Mouse (Mus musculus) forebrain, embryonic 16.5 days (tissue): ENCODE measurements at regions not wholly inside any gene's neighbourhood (a gene's known extent, or its start where the extent isn't known, plus 50 kb on each side); places are given as distances from the start of the nearest gene placed in this dataset.

Experiments used
- ATAC-seq: fragments of 200-750 bp; cut with Nextera tagmentation; 2 replicates; pipeline ENCODE4 v1.8.0; 2017; ENCODE audit warnings: mild to moderate bottlenecking, moderate library complexity
- H3K27ac ChIP-seq: fragments of 300-500 bp; sonication (generic); 2 replicates; pipeline ENCODE4 v1.5.1; 2014; ENCODE audit warnings: low read length, control low read depth
- H3K27me3 ChIP-seq: fragments of 300-500 bp; sonication (generic); replicated peaks from 2 replicates; pipeline ENCODE4 v1.6.1; 2014; ENCODE audit warnings: low read length; ENCODE audit not compliant: control insufficient read depth, insufficient read depth
- H3K36me3 ChIP-seq: fragments of 300-500 bp; sonication (generic); 2 replicates; pipeline ENCODE4 v1.6.1; 2014; ENCODE audit not compliant: control insufficient read depth, insufficient read depth
- H3K4me1 ChIP-seq: fragments of 300-500 bp; sonication (generic); replicated peaks from 2 replicates; pipeline ENCODE4 v1.6.1; 2014; ENCODE audit warnings: low read length; ENCODE audit not compliant: control insufficient read depth, insufficient read depth
- H3K4me2 ChIP-seq: fragments of 300-500 bp; sonication (generic); 2 replicates; pipeline ENCODE4 v1.6.1; 2014; ENCODE audit warnings: mild to moderate bottlenecking, low read length, control low read depth
- H3K4me3 ChIP-seq: fragments of 300-500 bp; sonication (generic); replicated peaks from 2 replicates; pipeline ENCODE4 v1.5.1; 2014; ENCODE audit warnings: mild to moderate bottlenecking, low read length, control low read depth
- H3K9ac ChIP-seq: fragments of 300-500 bp; sonication (generic); replicated peaks from 2 replicates; pipeline ENCODE4 v1.6.1; 2014; ENCODE audit warnings: low read depth, low read length, control low read depth
- H3K9me3 ChIP-seq: fragments of 300-500 bp; sonication (generic); 2 replicates; pipeline ENCODE4 v1.6.1; 2016; ENCODE audit warnings: low read length; ENCODE audit not compliant: control insufficient read depth
- WGBS: fragments of 180-500 bp; shearing (Covaris S2); extraction: QIAGEN DNeasy Blood & Tissue Kit; methylation state at CpG from one replicate; pipeline ENCODE4 v1.1.7; 2014; 5-methylcytosine and 5-hydroxymethylcytosine counted together

DNA sequence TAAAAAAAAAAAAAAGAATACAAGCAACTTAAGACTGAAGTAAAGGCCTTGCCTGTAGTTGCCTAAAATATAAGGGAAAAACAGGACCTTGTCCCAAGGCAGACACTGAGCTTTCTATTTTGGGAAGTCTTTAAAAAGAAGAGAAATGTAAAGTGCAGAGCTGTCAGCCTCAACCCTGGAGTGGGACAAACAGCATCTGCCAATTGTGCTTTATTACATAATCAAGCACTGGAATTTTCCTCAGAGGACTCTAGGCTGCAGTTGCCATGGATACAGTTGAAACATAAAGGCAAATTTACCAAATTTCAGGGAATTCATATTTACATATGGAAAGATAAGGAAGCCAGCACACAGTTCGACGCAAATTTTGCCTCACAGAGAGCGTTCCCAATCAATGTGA, 406.7 kb downstream of the Gm597 start:
- Histone ChIP-seq H3K4me3 (no peak overlapping the region), H3K36me3 (no peaks in the 10 kb centered on the region), H3K9me3 (no peaks in the 10 kb centered on the region), H3K4me1 (no peaks in the 10 kb centered on the region), H3K4me2 (no peak overlapping the region), H3K9ac (no peak overlapping the region), H3K27ac (no peak overlapping the region), H3K27me3 (no peaks in the 10 kb centered on the region)
- 72% methylated on average over 3 of the region's 3 CpGs for WGBS
- no peak for ATAC-seq

DNA sequence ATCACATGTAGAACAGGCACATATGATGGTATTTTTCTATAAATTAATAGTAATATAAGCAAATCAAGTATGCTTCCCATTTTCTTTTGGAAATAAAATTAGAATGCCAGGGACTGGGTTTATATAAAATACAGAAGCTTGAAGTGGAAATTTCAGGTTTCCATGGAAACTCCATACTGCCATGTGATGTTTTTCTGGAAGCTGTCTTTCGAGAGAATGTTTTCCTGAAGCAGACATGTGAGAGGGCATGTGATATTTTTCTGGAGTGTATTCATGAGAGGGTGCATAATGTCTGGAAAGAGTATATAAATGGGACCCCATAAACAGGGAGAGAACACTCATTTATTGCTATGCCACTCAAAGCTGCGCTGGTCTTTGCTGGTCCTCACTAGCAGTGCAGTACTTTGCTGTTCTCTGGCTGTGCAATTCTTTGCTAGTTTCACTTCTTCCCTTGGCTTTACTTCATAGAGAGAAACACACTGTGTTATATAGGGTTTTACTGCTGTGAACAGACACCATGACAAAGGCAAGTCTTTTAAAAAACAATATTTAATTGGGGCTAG, 430.6 kb downstream of the Gm597 start:
- no peaks in the 10 kb centered on the region for H3K27me3 ChIP-seq
- no peaks in the 10 kb centered on the region for H3K4me1 ChIP-seq
- WGBS = 67% methylated on average over 2 of the region's 2 CpGs
- H3K36me3 ChIP-seq = no peaks in the 10 kb centered on the region
- no peaks in the 10 kb centered on the region for H3K9me3 ChIP-seq
- H3K4me2 ChIP-seq = no peak overlapping the region
- no peak overlapping the region for H3K4me3 ChIP-seq
- H3K27ac ChIP-seq = no peak overlapping the region
- no peak overlapping the region for H3K9ac ChIP-seq
- peak; percentile 74 for ATAC-seq

DNA sequence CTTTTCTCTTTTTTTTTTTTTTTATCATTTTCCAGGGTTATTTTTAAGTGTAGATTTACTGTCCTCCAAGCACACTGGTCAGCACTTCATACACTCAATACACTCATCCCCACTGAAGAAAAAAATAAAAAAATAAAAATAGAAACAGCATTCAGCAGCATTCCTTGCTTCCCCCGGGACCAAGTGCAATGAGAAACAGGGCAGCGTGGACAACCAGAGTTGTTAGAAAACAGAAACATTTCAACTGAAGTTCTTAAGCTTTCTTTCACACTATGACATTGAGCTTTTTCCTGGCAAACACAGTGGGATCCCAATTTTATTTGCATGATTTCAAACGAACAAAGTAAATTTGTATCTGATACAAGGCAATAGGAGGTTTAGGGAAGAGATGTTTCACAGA, 431.5 kb downstream of the Gm597 start:
- Histone ChIP-seq H3K27me3 (no peaks in the 10 kb centered on the region), H3K4me1 (no peaks in the 10 kb centered on the region), H3K4me3 (no peak overlapping the region), H3K36me3 (no peaks in the 10 kb centered on the region), H3K4me2 (no peak overlapping the region), H3K9me3 (no peaks in the 10 kb centered on the region), H3K27ac (no peak overlapping the region), H3K9ac (no peak overlapping the region)
- ATAC-seq = no peak
- WGBS = 42% methylated on average over 3 of the region's 3 CpGs

DNA sequence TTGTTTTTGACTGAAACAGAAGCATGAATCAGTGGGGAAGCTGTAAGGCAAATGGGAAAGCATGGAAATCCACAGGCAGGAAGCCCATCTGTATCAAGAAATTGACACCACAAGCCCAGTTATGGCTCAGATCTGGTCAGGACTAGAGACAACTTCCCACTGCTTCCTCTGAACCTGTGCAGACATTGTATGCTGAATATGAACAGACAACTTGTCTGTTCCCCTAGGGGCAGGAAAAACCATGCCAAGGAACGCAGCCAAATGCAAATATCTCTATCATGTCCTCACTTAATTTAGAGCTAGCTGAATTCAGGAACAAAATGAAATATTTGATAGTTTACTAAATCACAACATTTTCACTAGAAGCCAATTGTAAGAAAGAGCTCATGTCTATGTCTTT, 440.0 kb downstream of the Gm597 start:
- Histone ChIP-seq H3K4me1 (no peaks in the 10 kb centered on the region), H3K4me3 (no peak overlapping the region), H3K27ac (no peak overlapping the region), H3K9ac (no peak overlapping the region), H3K36me3 (no peaks in the 10 kb centered on the region), H3K27me3 (no peaks in the 10 kb centered on the region), H3K4me2 (no peak overlapping the region), H3K9me3 (no peaks in the 10 kb centered on the region)
- 74% methylated on average over 1 of the region's 1 CpGs for WGBS
- no peak for ATAC-seq

DNA sequence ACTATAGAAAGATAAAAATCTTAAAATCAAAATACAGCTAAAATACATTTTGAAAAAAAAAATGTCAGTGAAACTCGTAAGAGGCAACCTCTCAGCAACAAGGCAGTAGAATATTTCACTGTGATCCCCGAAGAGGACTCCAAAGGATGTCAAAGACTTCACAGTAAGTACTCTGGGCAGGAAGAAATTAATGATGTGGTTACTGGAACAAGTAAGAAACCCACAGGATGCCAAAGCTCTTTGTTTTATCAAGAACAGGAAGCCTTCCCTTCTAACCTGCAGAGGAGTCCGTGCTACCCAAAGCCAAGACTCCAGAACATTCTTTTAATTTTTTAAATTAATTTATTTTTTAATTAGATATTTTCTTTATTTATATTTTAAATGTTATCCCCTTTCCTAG, 445.7 kb downstream of the Gm597 start:
- Histone ChIP-seq H3K36me3 (no peaks in the 10 kb centered on the region), H3K4me2 (no peak overlapping the region), H3K9me3 (no peaks in the 10 kb centered on the region), H3K9ac (no peak overlapping the region), H3K4me3 (no peak overlapping the region), H3K27ac (no peak overlapping the region), H3K4me1 (no peaks in the 10 kb centered on the region), H3K27me3 (no peaks in the 10 kb centered on the region)
- no peak for ATAC-seq
- WGBS = 87% methylated on average over 3 of the region's 3 CpGs

DNA sequence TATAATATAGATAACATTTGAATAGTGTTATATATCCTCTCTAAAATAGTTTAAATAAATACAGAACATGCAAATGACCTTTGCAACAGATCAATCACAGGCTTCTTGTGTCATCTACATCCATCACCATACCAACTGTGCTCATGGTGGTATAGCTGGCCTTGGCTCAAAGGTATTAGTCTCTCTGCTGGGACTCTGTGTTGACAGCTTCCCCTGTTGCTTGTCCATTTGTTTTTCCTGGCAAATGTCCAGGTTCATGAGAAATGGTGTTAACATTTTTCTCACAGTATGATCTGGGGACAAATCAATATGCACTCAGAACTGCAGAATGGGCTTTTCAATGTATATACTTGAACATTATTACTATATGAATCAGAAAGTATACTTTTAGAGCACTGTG, 448.0 kb downstream of the Gm597 start:
- ATAC-seq = no peak
- H3K9me3 ChIP-seq = no peaks in the 10 kb centered on the region
- no peak overlapping the region for H3K4me2 ChIP-seq
- H3K9ac ChIP-seq = no peak overlapping the region
- H3K27ac ChIP-seq = no peak overlapping the region
- no peaks in the 10 kb centered on the region for H3K27me3 ChIP-seq
- no peaks in the 10 kb centered on the region for H3K4me1 ChIP-seq
- no peaks in the 10 kb centered on the region for H3K36me3 ChIP-seq
- no peak overlapping the region for H3K4me3 ChIP-seq

DNA sequence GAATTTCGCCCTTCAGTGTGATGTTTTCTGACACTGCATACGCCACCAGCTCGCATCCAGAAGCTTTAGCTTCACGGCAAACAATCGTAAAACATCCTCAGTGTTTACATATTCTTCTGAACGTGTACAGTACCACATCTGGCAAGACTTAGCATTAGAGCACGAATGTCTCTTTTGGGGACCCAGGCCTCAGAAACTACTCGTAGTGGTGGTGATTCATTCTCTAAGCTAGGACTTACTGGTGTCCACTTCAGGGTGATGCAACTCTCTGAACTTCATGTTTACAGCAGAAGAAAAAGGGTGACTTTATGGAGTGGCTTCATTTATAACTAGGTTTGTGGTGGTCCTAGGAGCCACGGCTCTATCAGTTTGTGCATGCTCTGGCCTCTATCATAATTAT, 451.1 kb downstream of the Gm597 start:
- Histone ChIP-seq H3K27me3 (no peaks in the 10 kb centered on the region), H3K27ac (no peak overlapping the region), H3K4me1 (no peaks in the 10 kb centered on the region), H3K9ac (no peak overlapping the region), H3K36me3 (no peaks in the 10 kb centered on the region), H3K4me3 (no peak overlapping the region), H3K9me3 (no peaks in the 10 kb centered on the region), H3K4me2 (no peak overlapping the region)
- 90% methylated on average over 9 of the region's 9 CpGs for WGBS
- ATAC-seq = no peak

DNA sequence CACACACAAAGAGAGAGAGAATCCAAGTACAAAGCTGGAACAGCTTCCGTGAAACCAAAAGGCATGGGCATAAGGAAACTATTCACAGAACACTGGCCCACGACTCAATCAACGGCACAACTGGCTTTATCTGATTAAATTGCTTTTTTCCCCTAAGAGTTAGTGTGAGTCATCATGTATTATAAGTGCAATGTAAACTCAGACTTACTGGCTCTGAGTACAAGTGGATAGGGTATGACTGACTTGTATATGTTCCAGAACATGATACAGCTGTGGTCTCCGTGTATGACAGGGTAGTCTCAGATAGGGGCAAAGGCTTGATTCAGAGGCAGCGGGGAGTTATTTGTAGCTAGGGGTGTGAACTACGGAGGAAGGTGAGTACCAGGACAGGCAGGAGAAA, 451.5 kb downstream of the Gm597 start:
- H3K4me1 ChIP-seq = no peaks in the 10 kb centered on the region
- H3K36me3 ChIP-seq = no peaks in the 10 kb centered on the region
- H3K4me3 ChIP-seq = no peak overlapping the region
- no peak overlapping the region for H3K27ac ChIP-seq
- no peaks in the 10 kb centered on the region for H3K9me3 ChIP-seq
- WGBS = 87% methylated on average over 6 of the region's 6 CpGs
- no peak for ATAC-seq
- no peak overlapping the region for H3K4me2 ChIP-seq
- no peak overlapping the region for H3K9ac ChIP-seq
- H3K27me3 ChIP-seq = no peaks in the 10 kb centered on the region

DNA sequence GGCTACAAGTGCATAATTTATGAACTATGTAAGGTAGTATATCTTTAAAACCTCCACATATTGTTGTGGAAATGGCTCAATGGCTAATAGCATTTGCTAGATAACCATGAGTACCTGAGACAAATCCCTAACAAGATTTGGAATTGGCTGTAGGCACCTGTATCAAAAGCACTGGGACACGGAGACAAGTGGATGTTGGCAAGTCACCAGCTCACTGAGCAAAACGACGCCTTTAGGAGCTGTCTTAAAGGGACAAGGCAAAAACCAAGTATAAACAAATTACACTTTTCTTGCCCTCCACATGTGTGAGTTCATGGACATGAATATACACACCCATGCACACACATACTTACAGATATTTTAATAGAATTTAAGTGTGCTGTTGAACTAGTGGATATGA, 455.9 kb downstream of the Gm597 start:
- H3K4me1 ChIP-seq = no peaks in the 10 kb centered on the region
- H3K4me3 ChIP-seq = no peak overlapping the region
- no peak for ATAC-seq
- no peaks in the 10 kb centered on the region for H3K9me3 ChIP-seq
- no peak overlapping the region for H3K27ac ChIP-seq
- H3K9ac ChIP-seq = no peak overlapping the region
- H3K27me3 ChIP-seq = no peaks in the 10 kb centered on the region
- 33% methylated on average over 3 of the region's 3 CpGs for WGBS
- H3K4me2 ChIP-seq = no peak overlapping the region
- no peaks in the 10 kb centered on the region for H3K36me3 ChIP-seq
